Mouse (Mus musculus): ENCODE measurements around the gene Irf6.

Gene Irf6

GRCm38 (mm10) chr1:193157111-193157492 is 4.2 kb downstream of the Irf6 start:
- no peak for DNase-seq

GRCm38 (mm10) chr1:193159163-193159562 is 6.3 kb downstream of the Irf6 start:
- no peak for DNase-seq

DNA sequence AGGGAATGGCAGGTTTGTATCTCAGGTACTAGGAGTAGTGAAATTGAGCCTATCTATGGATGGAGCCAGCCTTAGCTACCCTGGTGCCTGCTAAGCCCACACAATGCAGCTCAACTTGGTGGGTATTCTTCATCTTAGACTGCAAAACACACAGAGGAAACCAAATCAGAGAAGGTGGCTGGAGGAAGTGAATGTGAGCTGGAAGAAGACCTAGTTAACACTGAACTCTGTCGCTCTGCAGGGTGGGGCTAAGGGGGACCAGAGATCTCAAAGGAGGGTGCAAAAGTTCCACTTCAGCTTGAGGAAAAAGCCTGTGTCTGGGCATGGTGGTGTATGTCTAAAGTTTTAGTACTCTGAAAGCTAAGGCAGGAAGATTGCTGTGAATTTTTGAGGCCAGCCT is 6.7 kb downstream of the Irf6 start:
- DNase-seq = no peak

- DNase-seq = no peak
Measured at GRCm38 (mm10) chr1:193160317-193161032, 7.6 kb downstream of the Irf6 start.

DNA sequence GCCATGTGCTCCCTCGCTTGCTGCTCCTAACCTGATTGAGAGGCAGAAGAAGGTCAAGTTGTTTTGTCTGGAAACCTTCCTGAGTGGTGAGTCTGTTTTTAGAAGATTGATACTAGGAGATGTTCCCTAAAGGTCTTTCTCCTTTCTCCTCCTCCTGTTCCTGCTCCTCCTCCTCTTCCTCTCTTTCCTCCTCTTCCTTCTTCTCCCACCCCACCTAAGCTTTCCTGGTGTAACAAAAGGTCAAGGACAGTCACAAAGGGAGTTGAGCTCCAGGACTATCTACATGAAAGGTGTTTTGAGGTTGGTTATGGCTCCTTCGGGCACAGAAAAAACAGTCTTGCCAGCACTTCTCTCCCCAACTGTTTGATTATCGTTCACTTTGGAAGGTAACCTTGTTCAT is 14.8 kb downstream of the Irf6 start, which contains the start of gene A130010J15Rik:
Gene A130010J15Rik, plus strand, starts transcription at position 301 of the 400 bp plus-strand sequence.
- no peak for DNase-seq

DNA sequence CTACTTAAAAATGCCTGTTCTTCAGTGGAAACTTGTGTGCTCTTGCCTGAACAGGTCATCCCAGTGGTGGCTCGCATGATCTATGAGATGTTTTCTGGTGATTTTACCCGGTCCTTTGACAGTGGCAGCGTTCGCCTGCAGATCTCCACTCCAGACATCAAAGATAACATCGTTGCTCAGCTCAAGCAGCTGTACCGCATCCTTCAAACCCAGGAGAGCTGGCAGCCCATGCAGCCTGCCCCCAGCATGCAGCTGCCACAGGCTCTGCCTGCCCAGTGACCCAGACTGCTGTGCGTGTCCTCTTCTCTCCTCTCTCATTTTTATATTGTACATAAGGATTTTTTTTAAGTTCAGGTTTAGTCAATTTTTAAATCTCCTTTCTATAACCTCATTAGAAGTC is 16.3 kb downstream of the Irf6 start:
- no peak for DNase-seq

DNA sequence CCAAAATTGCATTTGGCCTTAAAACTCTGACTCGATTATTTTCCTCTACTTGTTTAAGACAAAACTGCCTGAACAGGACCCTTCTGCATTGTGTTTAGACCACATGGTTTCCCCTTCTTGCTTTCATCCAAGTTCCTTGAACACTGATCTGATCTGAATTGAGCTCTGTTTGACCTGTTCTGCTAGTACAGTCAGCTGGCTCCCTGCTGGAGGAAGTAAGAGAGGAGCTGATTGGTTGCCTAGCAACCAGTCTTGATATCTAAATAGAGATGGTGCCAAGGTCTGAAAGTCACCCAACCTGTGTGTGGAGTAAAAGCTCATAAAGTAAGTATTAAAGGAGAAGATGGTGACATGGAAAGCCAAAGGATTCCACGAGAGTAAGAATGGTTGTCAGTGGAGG is 16.9 kb downstream of the Irf6 start:
- no peak for DNase-seq

DNA sequence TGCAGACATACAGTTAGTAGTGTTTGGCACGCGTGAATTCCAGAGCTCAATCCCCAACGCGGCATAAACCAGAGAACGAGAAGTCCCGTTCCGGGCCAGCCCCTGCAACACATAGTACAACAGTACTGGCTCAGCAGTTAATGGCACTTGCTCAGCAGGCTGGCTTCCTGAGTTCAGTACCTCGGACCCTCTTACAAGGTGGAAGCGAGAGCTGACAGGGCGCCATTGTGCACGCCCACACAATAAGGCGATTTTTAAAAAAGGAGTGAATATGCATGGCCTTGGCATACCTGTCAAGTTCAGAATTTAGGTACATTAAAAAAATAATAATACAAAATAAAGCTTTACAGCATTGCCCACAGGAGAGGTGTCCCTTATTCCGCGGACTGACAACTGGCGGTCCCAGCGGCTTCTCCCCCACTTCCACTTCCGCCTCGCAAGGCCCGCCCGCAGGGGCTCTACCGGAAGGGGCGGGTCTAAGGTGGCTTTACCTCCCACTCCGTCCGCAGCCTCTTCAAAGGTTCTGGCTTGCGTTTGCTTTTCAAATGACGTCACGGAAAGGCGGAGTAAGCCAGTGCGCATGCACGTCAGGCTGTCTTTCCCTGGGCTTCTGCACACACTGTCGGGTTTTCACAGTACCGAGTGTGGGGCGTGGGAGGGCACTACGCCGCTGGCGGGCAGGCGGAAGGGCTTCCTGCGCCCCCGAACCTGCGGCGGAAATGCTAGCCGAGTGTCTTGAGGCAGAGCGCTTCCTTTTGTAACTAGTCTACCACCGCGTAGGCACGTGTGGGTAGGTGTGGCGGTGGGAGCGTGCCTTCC is 20.3 kb downstream of the Irf6 start:
- peak; percentile 96 for DNase-seq

- no peak for DNase-seq
Measured at GRCm38 (mm10) chr1:193173810-193174129, 20.9 kb downstream of the Irf6 start.

GRCm38 (mm10) chr1:193174143-193174733 is 21.3 kb downstream of the Irf6 start:
- no peak for DNase-seq

DNA sequence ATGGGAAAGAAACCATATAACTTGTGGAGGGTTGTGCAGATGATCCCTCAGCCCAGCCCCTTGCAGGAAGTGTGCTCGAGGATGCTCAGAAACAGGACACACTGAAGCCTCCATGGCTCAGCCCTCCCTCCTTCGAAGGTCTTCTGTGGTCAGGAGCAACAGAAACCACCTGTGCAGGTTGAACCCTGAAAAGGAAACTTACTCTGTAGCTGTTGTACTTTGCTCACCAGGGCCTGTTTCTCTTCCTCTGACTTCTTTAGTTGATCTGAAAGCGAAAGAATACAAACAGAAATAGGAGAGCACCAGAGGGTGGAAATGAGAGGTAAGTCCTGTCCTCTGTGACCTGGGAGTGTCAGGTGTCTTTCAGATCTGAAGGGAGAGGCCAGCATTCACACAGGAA is 28.2 kb downstream of the Irf6 start:
- DNase-seq = no peak

DNA sequence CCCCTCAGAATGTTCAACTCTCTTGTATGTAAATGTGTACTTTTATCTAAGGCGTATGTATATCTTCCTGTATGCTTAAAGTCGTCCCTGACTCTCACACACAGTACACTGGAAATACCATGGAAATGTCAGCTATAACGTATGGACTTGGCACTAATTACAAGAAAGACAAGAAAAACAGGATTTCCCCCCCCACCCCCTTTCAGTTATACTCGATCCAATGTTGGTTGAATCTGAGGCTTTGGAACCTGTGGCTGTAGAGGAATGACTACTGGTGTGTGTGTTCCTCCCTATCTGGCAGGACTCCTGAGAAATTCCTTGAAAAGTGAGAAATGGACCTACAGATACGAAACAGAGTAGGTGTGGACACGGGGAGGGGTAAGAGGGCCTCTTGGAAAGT is 35.3 kb downstream of the Irf6 start:
- DNase-seq = no peak

- no peak for DNase-seq
Measured at GRCm38 (mm10) chr1:193189151-193189621, 36.3 kb downstream of the Irf6 start.

- no peak for DNase-seq
Measured at GRCm38 (mm10) chr1:193189771-193190170, 36.9 kb downstream of the Irf6 start.

DNA sequence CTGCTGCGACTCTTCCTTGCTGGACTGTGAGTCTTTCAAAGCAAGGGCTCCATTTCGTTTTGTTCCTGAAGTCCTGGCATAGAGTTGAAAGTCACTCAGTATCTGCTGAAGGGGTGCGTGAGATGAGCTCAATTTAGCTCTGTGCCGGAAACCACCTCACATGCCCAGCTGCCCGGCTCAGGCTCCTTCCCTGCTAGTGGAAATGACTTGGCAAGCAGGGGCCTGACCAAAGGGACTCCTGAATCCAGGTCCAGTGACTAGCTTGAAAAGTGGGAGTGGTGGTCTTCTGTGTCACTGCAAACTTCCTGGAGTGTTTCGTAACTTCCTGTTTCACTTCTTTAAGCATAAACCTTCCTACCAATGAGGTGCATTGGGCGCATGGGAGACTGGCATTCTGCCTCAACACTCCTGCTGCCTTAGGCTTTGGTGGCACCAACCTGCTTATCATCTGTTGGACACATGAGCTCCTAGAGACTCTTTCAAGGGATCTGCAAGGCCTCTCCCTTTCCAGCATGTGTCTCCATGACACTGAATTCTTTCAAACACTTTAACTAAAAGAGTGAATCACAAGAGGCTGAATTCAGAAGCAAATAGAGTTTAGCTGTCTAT is 38.9 kb downstream of the Irf6 start:
- DNase-seq = peak; percentile 33 to 42

- DNase-seq = peak; percentile 93 to 94
Measured at GRCm38 (mm10) chr1:193194416-193195140, 41.7 kb downstream of the Irf6 start.

DNA sequence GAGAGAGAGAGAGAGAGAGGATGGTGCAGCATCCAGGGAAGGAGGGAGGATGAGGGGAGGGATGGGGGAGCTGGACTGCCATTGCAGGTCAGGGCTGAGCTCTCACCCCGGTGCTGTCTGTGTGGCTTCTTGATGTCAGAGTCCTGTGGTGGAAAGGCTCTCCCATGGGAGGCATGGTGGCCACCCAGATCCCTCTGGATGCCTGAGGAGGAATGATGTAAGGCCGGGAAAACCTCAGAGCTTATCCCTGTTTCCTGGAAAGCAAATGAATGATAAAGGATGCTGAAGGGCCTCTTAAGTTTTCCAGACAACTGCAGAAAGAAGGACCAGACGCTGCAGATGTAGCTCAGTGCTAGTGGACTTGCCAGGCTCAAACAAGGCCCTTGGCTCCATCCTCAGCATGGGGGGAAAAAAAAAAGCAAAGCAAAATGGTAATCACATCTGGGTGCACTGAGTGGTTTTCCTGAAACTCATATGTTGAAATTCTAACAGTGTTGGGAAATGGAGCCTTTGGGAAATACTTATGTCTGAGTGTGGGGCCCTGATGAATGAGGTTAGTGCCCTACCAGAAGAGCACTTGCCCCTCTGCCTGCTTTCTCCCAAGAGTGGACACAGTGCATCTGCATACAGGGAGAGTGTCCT is 42.4 kb downstream of the Irf6 start:
- peak in 1 of 2 experiments; percentile 39 for DNase-seq

DNA sequence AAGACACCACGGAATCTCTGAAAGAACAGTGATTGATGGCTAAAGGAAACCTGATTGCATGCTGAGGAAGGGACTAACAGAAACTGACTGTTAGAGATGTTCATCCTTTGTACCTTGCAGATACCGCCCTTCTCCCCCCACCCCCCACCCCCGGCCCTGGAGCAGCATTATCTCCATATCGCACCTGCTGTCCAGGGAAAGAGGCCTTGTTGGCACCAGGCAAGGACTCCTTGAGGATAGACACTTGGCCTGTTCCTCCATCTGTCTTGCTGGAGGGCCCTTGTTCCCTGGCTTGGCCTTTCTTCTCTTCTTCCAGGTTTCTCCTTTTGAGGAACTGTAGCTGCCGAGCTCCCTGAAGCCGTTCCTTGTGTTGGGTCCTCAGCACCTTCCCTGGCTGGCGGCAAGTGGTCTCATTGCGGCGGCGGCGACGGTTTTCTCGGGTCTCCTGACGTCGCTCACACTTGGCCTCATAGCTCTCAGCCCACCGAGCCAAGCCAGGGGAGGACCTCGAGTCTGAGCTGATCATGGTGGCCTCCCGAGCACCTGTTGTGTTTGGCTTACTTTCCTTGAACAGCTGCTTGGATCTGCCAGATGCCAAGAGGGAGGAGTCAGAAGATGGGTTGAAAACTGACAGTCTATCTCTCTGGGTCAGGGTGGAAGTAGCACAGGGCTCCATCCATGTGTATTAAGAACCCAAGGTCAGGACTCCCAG is 44.7 kb downstream of the Irf6 start:
- DNase-seq = peak in 1 of 2 experiments; percentile 33

- DNase-seq = no peak
Measured at GRCm38 (mm10) chr1:193198312-193198711, 45.4 kb downstream of the Irf6 start.

DNA sequence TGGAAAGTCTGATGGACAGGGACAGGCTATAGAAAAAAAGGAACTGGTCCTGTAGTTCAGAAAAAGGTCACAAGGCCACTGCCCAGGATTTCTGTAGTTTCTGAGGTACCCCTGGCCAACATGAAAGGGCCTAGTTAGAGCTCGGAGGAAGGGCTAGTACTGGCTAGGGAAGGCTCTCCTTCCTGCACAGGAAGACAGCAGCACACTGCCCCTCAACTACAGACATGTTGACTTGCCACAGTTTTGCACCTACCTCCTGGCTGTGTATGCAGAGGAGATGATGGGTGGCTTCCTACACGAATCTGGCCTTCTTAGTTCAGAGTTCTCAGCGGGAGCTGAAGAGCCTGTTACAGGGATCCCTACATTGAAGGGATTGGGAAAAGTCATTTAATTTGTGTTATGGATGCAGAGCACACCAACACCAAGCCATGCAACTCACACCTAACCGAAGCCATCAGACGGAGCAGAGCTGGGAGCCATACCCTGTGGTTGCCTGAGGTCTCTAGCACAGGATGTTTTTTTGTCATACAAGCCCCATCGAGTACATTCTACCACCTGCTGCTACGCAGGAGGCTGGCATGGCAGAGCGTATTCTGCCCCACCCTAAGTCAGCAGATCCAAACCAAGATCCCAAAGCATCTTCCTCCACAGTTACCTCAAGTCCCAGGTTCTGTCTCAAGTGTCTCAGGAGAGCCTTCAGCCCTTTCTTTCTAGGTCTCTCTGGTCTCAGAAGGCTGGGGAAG is 47.9 kb downstream of the Irf6 start:
- DNase-seq = no peak

DNA sequence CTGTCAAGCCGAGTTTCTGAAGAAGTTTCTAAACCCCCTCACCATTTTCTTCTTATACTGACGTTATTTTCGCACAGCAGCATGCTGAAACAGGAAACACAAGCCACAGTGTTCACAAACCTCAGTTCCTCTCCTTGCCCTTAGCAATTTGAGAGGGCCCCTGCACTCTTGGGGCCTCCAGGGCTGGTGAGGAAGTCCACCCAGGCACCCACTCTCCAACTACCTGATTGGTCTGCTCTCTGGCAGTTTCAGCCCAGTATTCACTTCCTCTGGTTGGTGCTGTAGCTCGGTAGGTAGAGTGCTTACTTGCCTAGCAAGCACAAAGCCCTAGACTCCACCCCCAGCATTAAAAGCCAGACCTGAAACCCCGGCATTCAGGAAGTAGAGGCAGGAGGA is 48.5 kb downstream of the Irf6 start, which contains the start of gene Traf3ip3:
Gene Traf3ip3, minus strand, starts transcription at position 321 of the 396 bp plus-strand sequence.
- DNase-seq = no peak

Measured in cerebellum, postnatal 14 days (tissue).